Mouse (Mus musculus): ENCODE measurements around the gene Adgb. TPM values are rescaled to one million over a fixed set of nuclear protein-coding genes. Genes with fewer than 3 reads are reported as not detected.
A peak's percentile ranks its signal among the peaks of the same experiment; 100 is the strongest.
"Not testable (repeated sequence)": the region's sequence is repeated elsewhere in the genome, so short reads cannot be mapped to it uniquely, and the experiment has no call there.

The Adgb gene
- 0.75 and 1.4 TPM in 2 replicates for polyA plus RNA-seq (2015; fragmentation: Nextera tagmentation; extraction: Ambion mirVana)

GRCm38 (mm10) chr10:10471961-10472610 is at the start of gene Adgb:
Adgb (minus strand) TSS chr10:10472326.
- 0 out of 2 replicates have a peak within 1 kb of the TSS, but pooled peaks have one; percentile 15 for H3K9ac ChIP-seq
- H3K4me3 ChIP-seq (replicated peaks) = peak within 1 kb of the TSS; percentile 29
- no peaks in the 10 kb centered on the region for H3K36me3 ChIP-seq
- no peaks in the 10 kb centered on the region for H3K9me3 ChIP-seq (replicated peaks)
- H3K27ac ChIP-seq (replicated peaks) = no peak within 1 kb of the TSS
- H3K4me2 ChIP-seq (replicated peaks) = peak within 1 kb of the TSS; percentile 49
- H3K27me3 ChIP-seq = no peaks in the 10 kb centered on the region
- peaks cover 8% of the 10 kb centered on the region; the same call in 1 of the 2 replicates for H3K4me1 ChIP-seq
- 6% methylated on average over 22 of the region's 22 CpGs for WGBS
- ATAC-seq (ENCODE audit: insufficient number of reproducible peaks, low FRiP score, low TSS enrichment, low read depth) = peak; percentile 80

- ATAC-seq (ENCODE audit: insufficient number of reproducible peaks, low FRiP score, low TSS enrichment, low read depth) = no peak
- no peak overlapping the region for H3K27ac ChIP-seq (replicated peaks)
- H3K4me3 ChIP-seq (replicated peaks) = no peak overlapping the region
- no peaks in the 10 kb centered on the region for H3K36me3 ChIP-seq
- no peaks in the 10 kb centered on the region for H3K4me1 ChIP-seq
- 74% methylated on average over 1 of the region's 1 CpGs for WGBS
- H3K9me3 ChIP-seq (replicated peaks) = no peaks in the 10 kb centered on the region
- H3K27me3 ChIP-seq = no peaks in the 10 kb centered on the region
- H3K4me2 ChIP-seq (replicated peaks) = no peak overlapping the region
- H3K9ac ChIP-seq = no peak overlapping the region
Measured at GRCm38 (mm10) chr10:10480139-10480538, 8.0 kb upstream of the Adgb start.

- not testable (repeated sequence) for ATAC-seq (ENCODE audit: insufficient number of reproducible peaks, low FRiP score, low TSS enrichment, low read depth); H3K9ac ChIP-seq; H3K4me3 ChIP-seq (replicated peaks); H3K4me1 ChIP-seq; H3K36me3 ChIP-seq; H3K9me3 ChIP-seq (replicated peaks); H3K4me2 ChIP-seq (replicated peaks); H3K27me3 ChIP-seq; H3K27ac ChIP-seq (replicated peaks)
- WGBS = 58% methylated on average over 10 of the region's 10 CpGs
Measured at GRCm38 (mm10) chr10:10477429-10477828, 5.3 kb upstream of the Adgb start.

- H3K27ac ChIP-seq (replicated peaks) = no peak overlapping the region
- no peak overlapping the region for H3K4me2 ChIP-seq (replicated peaks)
- no peak for ATAC-seq (ENCODE audit: insufficient number of reproducible peaks, low FRiP score, low TSS enrichment, low read depth)
- H3K36me3 ChIP-seq = no peaks in the 10 kb centered on the region
- no peaks in the 10 kb centered on the region for H3K9me3 ChIP-seq (replicated peaks)
- H3K4me1 ChIP-seq = peaks cover 8% of the 10 kb centered on the region; the same call in 1 of the 2 replicates
- 53% methylated on average over 5 of the region's 5 CpGs for WGBS
- H3K4me3 ChIP-seq (replicated peaks) = no peak overlapping the region
- no peak overlapping the region for H3K9ac ChIP-seq
- H3K27me3 ChIP-seq = no peaks in the 10 kb centered on the region
Measured at GRCm38 (mm10) chr10:10476956-10477355, 4.8 kb upstream of the Adgb start.

GRCm38 (mm10) chr10:10476549-10476948 is 4.4 kb upstream of the Adgb start:
- H3K27ac ChIP-seq (replicated peaks) = no peak overlapping the region
- no peaks in the 10 kb centered on the region for H3K36me3 ChIP-seq
- 75% methylated on average over 2 of the region's 2 CpGs for WGBS
- no peak overlapping the region for H3K9ac ChIP-seq
- no peak overlapping the region for H3K4me3 ChIP-seq (replicated peaks)
- H3K9me3 ChIP-seq (replicated peaks) = no peaks in the 10 kb centered on the region
- ATAC-seq (ENCODE audit: insufficient number of reproducible peaks, low FRiP score, low TSS enrichment, low read depth) = no peak
- no peak overlapping the region for H3K4me2 ChIP-seq (replicated peaks)
- H3K4me1 ChIP-seq = peaks cover 8% of the 10 kb centered on the region; the same call in 1 of the 2 replicates
- H3K27me3 ChIP-seq = no peaks in the 10 kb centered on the region

- no peak overlapping the region for H3K4me2 ChIP-seq (replicated peaks)
- no peak for ATAC-seq (ENCODE audit: insufficient number of reproducible peaks, low FRiP score, low TSS enrichment, low read depth)
- H3K27me3 ChIP-seq = no peaks in the 10 kb centered on the region
- H3K4me3 ChIP-seq (replicated peaks) = no peak overlapping the region
- 61% methylated on average over 6 of the region's 6 CpGs for WGBS
- H3K9ac ChIP-seq = no peak overlapping the region
- H3K36me3 ChIP-seq = no peaks in the 10 kb centered on the region
- no peak overlapping the region for H3K27ac ChIP-seq (replicated peaks)
- no peaks in the 10 kb centered on the region for H3K9me3 ChIP-seq (replicated peaks)
- peaks cover 8% of the 10 kb centered on the region; the same call in 1 of the 2 replicates for H3K4me1 ChIP-seq
Measured at GRCm38 (mm10) chr10:10468699-10469547, 3.2 kb downstream of the Adgb start.

GRCm38 (mm10) chr10:10460113-10460512 is 12.0 kb downstream of the Adgb start:
- ATAC-seq (ENCODE audit: insufficient number of reproducible peaks, low FRiP score, low TSS enrichment, low read depth) = no peak
- Histone ChIP-seq H3K27me3 (no peaks in the 10 kb centered on the region), H3K36me3 (no peaks in the 10 kb centered on the region), H3K4me3 (replicated peaks) (no peak overlapping the region), H3K9ac (no peak overlapping the region), H3K9me3 (replicated peaks) (no peaks in the 10 kb centered on the region), H3K27ac (replicated peaks) (no peak overlapping the region), H3K4me2 (replicated peaks) (no peak overlapping the region), H3K4me1 (no peaks in the 10 kb centered on the region)
- WGBS = 62% methylated on average over 2 of the region's 2 CpGs

GRCm38 (mm10) chr10:10456991-10457390 is 15.1 kb downstream of the Adgb start:
- H3K4me2 ChIP-seq (replicated peaks) = no peak overlapping the region
- no peaks in the 10 kb centered on the region for H3K4me1 ChIP-seq
- H3K27me3 ChIP-seq = no peaks in the 10 kb centered on the region
- H3K9me3 ChIP-seq (replicated peaks) = no peaks in the 10 kb centered on the region
- ATAC-seq (ENCODE audit: insufficient number of reproducible peaks, low FRiP score, low TSS enrichment, low read depth) = no peak
- H3K27ac ChIP-seq (replicated peaks) = no peak overlapping the region
- WGBS = 77% methylated on average over 5 of the region's 5 CpGs
- no peak overlapping the region for H3K4me3 ChIP-seq (replicated peaks)
- no peak overlapping the region for H3K9ac ChIP-seq
- H3K36me3 ChIP-seq = no peaks in the 10 kb centered on the region

GRCm38 (mm10) chr10:10449067-10449466 is 23.1 kb downstream of the Adgb start:
- Histone ChIP-seq H3K9ac (no peak overlapping the region), H3K4me1 (no peaks in the 10 kb centered on the region), H3K36me3 (no peaks in the 10 kb centered on the region), H3K9me3 (replicated peaks) (no peaks in the 10 kb centered on the region), H3K4me2 (replicated peaks) (no peak overlapping the region), H3K27me3 (no peaks in the 10 kb centered on the region), H3K27ac (replicated peaks) (no peak overlapping the region), H3K4me3 (replicated peaks) (no peak overlapping the region)
- WGBS = 64% methylated on average over 3 of the region's 3 CpGs
- no peak for ATAC-seq (ENCODE audit: insufficient number of reproducible peaks, low FRiP score, low TSS enrichment, low read depth)

- no peaks in the 10 kb centered on the region for H3K4me1 ChIP-seq
- H3K9me3 ChIP-seq (replicated peaks) = no peaks in the 10 kb centered on the region
- H3K9ac ChIP-seq = no peak overlapping the region
- no peaks in the 10 kb centered on the region for H3K36me3 ChIP-seq
- H3K4me3 ChIP-seq (replicated peaks) = no peak overlapping the region
- H3K27ac ChIP-seq (replicated peaks) = no peak overlapping the region
- H3K27me3 ChIP-seq = no peaks in the 10 kb centered on the region
- 28% methylated on average over 3 of the region's 3 CpGs for WGBS
- no peak overlapping the region for H3K4me2 ChIP-seq (replicated peaks)
- no peak for ATAC-seq (ENCODE audit: insufficient number of reproducible peaks, low FRiP score, low TSS enrichment, low read depth)
Measured at GRCm38 (mm10) chr10:10444841-10445466, 27.2 kb downstream of the Adgb start.

- Histone ChIP-seq H3K36me3 (no peaks in the 10 kb centered on the region), H3K9me3 (replicated peaks) (no peaks in the 10 kb centered on the region), H3K4me1 (no peaks in the 10 kb centered on the region), H3K4me3 (replicated peaks) (no peak overlapping the region), H3K9ac (no peak overlapping the region), H3K27ac (replicated peaks) (no peak overlapping the region), H3K4me2 (replicated peaks) (no peak overlapping the region), H3K27me3 (no peaks in the 10 kb centered on the region)
- ATAC-seq (ENCODE audit: insufficient number of reproducible peaks, low FRiP score, low TSS enrichment, low read depth) = no peak
Measured at GRCm38 (mm10) chr10:10443558-10443957, 28.6 kb downstream of the Adgb start.

Data from embryonic facial prominence, embryonic 15.5 days (tissue).